Mouse (Mus musculus): ENCODE measurements around the gene Hmgn2. TPM values are rescaled to one million over a fixed set of nuclear protein-coding genes. Genes with fewer than 3 reads are reported as not detected.
"Not testable (repeated sequence)": the region's sequence is repeated elsewhere in the genome, so short reads cannot be mapped to it uniquely, and the experiment has no call there.

Gene Hmgn2
- polyA plus RNA-seq, 1 experiment from 2014 or later, result 2,917 TPM

GRCm38 (mm10) chr4:133918093-133918825 is 50.2 kb downstream of the Hmgn2 start:
- not testable (repeated sequence) for H3K4me2 ChIP-seq (ENCODE audit: low read depth); H3K9ac ChIP-seq (ENCODE audit: low read length); H3K4me3 ChIP-seq (ENCODE audit: low read depth, low read length); DNase-seq (ENCODE audit: low spot score); H3K9me3 ChIP-seq (ENCODE audit: control insufficient read depth, low read length); H3K36me3 ChIP-seq (ENCODE audit: control insufficient read depth, insufficient read depth, low read length); H3K4me1 ChIP-seq (ENCODE audit: control insufficient read depth, insufficient read depth, low read length); ATAC-seq (ENCODE audit: insufficient read depth, low FRiP score, low TSS enrichment); H3K27ac ChIP-seq (ENCODE audit: low read depth, low read length); H3K27me3 ChIP-seq (ENCODE audit: control insufficient read depth, insufficient read depth, low read length)
- WGBS, result 88% methylated on average over 13 of the region's 23 CpGs

Other genes with a start within 250 kb of the Hmgn2 start
- 42.5 and 43.1 TPM in 2 replicates for gene Arid1a, start 211.9 kb downstream of the Hmgn2 start, polyA plus RNA-seq (2014; fragmentation: Nextera tagmentation; extraction: Ambion mirVana)
- gene Rps6ka1, start 80.9 kb downstream of the Hmgn2 start, polyA plus RNA-seq (2014; fragmentation: Nextera tagmentation; extraction: Ambion mirVana), result 30.0 and 33.5 TPM in 2 replicates
- 40.6 and 42.1 TPM in 2 replicates for gene Dhdds, start 32.3 kb upstream of the Hmgn2 start, polyA plus RNA-seq (2014; fragmentation: Nextera tagmentation; extraction: Ambion mirVana)
- 3.2 and 3.4 TPM in 2 replicates for gene Lin28a, start 50.2 kb upstream of the Hmgn2 start, polyA plus RNA-seq (2014; fragmentation: Nextera tagmentation; extraction: Ambion mirVana)
- gene Zfp683, start 85.2 kb upstream of the Hmgn2 start, polyA plus RNA-seq (2014; fragmentation: Nextera tagmentation; extraction: Ambion mirVana), result not detected in 2 replicates
- 0.53 and 0.99 TPM in 2 replicates for gene Crybg2, start 92.2 kb upstream of the Hmgn2 start, polyA plus RNA-seq (2014; fragmentation: Nextera tagmentation; extraction: Ambion mirVana)
- 5.7 and 6.4 TPM in 2 replicates for gene Cd52, start 126.4 kb upstream of the Hmgn2 start, polyA plus RNA-seq (2014; fragmentation: Nextera tagmentation; extraction: Ambion mirVana)
- gene Ubxn11, start 133.9 kb upstream of the Hmgn2 start, polyA plus RNA-seq (2014; fragmentation: Nextera tagmentation; extraction: Ambion mirVana), result 4.7 and 7.1 TPM in 2 replicates
- gene Sh3bgrl3, start 160.1 kb upstream of the Hmgn2 start, polyA plus RNA-seq (2014; fragmentation: Nextera tagmentation; extraction: Ambion mirVana), result 295 and 314 TPM in 2 replicates
- 30.0 and 30.6 TPM in 2 replicates for gene Cep85, start 218.5 kb upstream of the Hmgn2 start, polyA plus RNA-seq (2014; fragmentation: Nextera tagmentation; extraction: Ambion mirVana)
- gene Gm7534, start 234.4 kb upstream of the Hmgn2 start, polyA plus RNA-seq (2014; fragmentation: Nextera tagmentation; extraction: Ambion mirVana), result not detected in 2 replicates